Mouse (Mus musculus) hindbrain, embryonic 16.5 days (tissue): ENCODE measurements around the gene Nfix. TPM values are rescaled to one million over a fixed set of nuclear protein-coding genes. Genes with fewer than 3 reads are reported as not detected.

ENCODE experiments used
- ATAC-seq: fragments of 200-750 bp; cut with Nextera tagmentation; 2 replicates; pipeline ENCODE4 v1.8.0; 2017; ENCODE audit warnings: moderate TSS enrichment, moderate library complexity
- H3K27ac ChIP-seq: fragments of 300-500 bp; sonication (generic); 2 replicates; pipeline ENCODE4 v1.5.1; 2014; ENCODE audit warnings: low read depth, mild to moderate bottlenecking, control low read depth, low read length, moderate library complexity
- H3K27me3 ChIP-seq: fragments of 300-500 bp; sonication (generic); replicated peaks from 2 replicates; pipeline ENCODE4 v1.6.1; 2014; ENCODE audit warnings: low read length; ENCODE audit not compliant: control insufficient read depth, insufficient read depth
- H3K36me3 ChIP-seq: fragments of 300-500 bp; sonication (generic); 2 replicates; pipeline ENCODE4 v1.6.1; 2014; ENCODE audit warnings: mild to moderate bottlenecking, low read length, moderate library complexity, mixed read lengths; ENCODE audit not compliant: control insufficient read depth, insufficient read depth
- H3K4me1 ChIP-seq: fragments of 300-500 bp; sonication (generic); 2 replicates; pipeline ENCODE4 v1.6.1; 2014; ENCODE audit warnings: low read depth, low read length; ENCODE audit not compliant: control insufficient read depth, insufficient read depth
- H3K4me2 ChIP-seq: fragments of 300-500 bp; sonication (generic); 2 replicates; pipeline ENCODE4 v1.6.1; 2014; ENCODE audit warnings: mild to moderate bottlenecking, low read length, control low read depth, moderate library complexity
- H3K4me3 ChIP-seq: fragments of 300-500 bp; sonication (generic); 2 replicates; pipeline ENCODE4 v1.5.1; 2014; ENCODE audit warnings: mild to moderate bottlenecking, low read length, control low read depth, moderate library complexity
- H3K9ac ChIP-seq: fragments of 300-500 bp; sonication (generic); 2 replicates; pipeline ENCODE4 v1.6.1; 2014; ENCODE audit warnings: low read depth, mild to moderate bottlenecking, control low read depth, low read length, moderate library complexity
- H3K9me3 ChIP-seq: fragments of 300-500 bp; sonication (generic); 2 replicates; pipeline ENCODE4 v1.6.1; 2014; ENCODE audit warnings: mild to moderate bottlenecking, low read length, moderate library complexity; ENCODE audit not compliant: control insufficient read depth
- WGBS: fragments of 180-500 bp; shearing (Covaris S2); extraction: QIAGEN DNeasy Blood & Tissue Kit; methylation state at CpG from one replicate; pipeline ENCODE4 v1.1.7; 2014; 5-methylcytosine and 5-hydroxymethylcytosine counted together
- polyA plus RNA-seq: library from polyadenylated mRNA; unstranded; fragments of >200 nt; fragmentation: Nextera tagmentation; extraction: Ambion mirVana; gene quantifications from 2 replicates; pipeline ENCODE4 v1.2.1, GENCODE M21; 2015

Nfix gene
- polyA plus RNA-seq, 1 experiment from 2014 or later: 109 TPM

DNA sequence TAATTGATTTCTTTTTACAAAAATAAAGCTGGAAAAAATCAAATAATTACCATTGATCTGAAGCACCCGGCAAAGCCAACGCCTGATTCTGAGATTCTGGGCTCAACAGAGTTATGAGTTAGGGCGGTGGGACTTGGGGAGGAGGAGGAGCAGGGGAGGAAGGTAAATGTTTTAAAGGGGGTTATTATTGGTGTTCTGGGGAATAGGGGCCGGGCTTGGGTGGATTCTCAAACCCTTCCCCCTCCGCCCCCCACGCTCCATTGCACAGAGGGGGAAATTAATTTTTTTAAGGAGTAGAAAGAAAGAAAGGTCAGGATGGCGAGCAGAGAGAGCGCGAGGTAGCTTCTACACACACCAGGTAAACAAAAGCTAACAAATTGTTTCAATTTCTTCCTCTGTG lies 26.8 kb downstream of the Nfix start:
- Histone ChIP-seq H3K9me3 (no peaks in the 10 kb centered on the region), H3K4me2 (peak overlapping the region; percentile 55), H3K4me1 (peaks cover 26% of the 10 kb centered on the region), H3K4me3 (peak overlapping the region; percentile 39), H3K27ac (peak overlapping the region; percentile 91), H3K27me3 (peaks cover 15% of the 10 kb centered on the region; the same call in 1 of the 2 replicates), H3K9ac (peak overlapping the region; percentile 46; the same call in 1 of the 2 replicates), H3K36me3 (no peaks in the 10 kb centered on the region)
- 0 out of 2 replicates have a peak, but pooled peaks have one; percentile 3 for ATAC-seq
- 2% methylated on average over 9 of the region's 9 CpGs for WGBS

DNA sequence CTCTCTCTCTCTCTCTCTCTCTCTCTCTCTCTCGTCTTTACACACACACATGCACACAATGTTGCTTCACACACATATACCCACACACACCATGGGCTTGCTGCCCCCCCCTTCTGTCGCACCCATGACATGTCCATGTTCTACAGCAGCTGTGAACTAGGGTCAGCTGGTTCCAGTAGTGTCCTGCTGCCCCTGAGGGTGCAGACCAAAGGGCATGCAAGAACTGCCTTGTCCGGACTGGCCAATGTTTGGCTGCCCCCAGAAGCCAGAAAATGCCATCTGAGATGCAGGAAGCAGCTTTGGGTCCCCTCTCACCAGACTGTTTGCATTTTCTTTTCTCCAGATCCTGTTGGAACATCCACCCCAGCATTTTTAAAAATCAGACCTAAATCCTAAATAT lies 27.5 kb downstream of the Nfix start:
- WGBS: 2% methylated on average over 3 of the region's 3 CpGs
- peak overlapping the region; percentile 39 for H3K4me3 ChIP-seq
- peaks cover 25% of the 10 kb centered on the region for H3K4me1 ChIP-seq
- H3K9ac ChIP-seq: peak overlapping the region; percentile 33
- H3K27me3 ChIP-seq: peaks cover 13% of the 10 kb centered on the region; the same call in 1 of the 2 replicates
- peak overlapping the region; percentile 69 for H3K27ac ChIP-seq
- ATAC-seq: no peak
- H3K9me3 ChIP-seq: no peaks in the 10 kb centered on the region
- H3K4me2 ChIP-seq: peak overlapping the region; percentile 55
- no peaks in the 10 kb centered on the region for H3K36me3 ChIP-seq

DNA sequence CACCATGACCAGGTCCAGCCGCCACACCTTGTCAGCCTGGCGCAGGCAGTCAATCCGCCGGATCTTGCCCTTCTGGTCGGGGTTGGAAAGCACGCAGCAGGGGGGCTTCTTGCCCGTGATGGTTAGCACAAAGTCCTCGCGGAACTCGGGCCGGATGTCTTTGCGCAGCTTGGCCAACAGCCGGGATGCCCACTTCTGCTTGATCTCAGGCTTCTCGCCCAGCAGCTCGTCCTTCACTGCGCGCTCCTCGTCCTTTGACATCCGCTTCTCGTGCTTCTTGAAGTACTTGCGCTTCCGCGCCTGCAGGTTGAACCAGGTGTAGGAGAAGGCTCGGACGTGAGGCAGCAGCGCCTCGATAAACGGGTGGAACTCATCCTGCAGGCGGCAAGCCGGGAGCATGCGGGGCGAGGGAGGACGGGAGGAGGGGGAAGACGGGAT lies 28.2 kb downstream of the Nfix start:
- Histone ChIP-seq H3K4me3 (peak overlapping the region; percentile 39), H3K9me3 (no peaks in the 10 kb centered on the region), H3K27ac (peak overlapping the region; percentile 65), H3K27me3 (peaks cover 9% of the 10 kb centered on the region; the same call in 1 of the 2 replicates), H3K9ac (peak overlapping the region; percentile 65), H3K4me1 (peaks cover 25% of the 10 kb centered on the region), H3K4me2 (peak overlapping the region; percentile 55), H3K36me3 (no peaks in the 10 kb centered on the region)
- WGBS: 7% methylated on average over 34 of the region's 34 CpGs
- ATAC-seq: no peak

DNA sequence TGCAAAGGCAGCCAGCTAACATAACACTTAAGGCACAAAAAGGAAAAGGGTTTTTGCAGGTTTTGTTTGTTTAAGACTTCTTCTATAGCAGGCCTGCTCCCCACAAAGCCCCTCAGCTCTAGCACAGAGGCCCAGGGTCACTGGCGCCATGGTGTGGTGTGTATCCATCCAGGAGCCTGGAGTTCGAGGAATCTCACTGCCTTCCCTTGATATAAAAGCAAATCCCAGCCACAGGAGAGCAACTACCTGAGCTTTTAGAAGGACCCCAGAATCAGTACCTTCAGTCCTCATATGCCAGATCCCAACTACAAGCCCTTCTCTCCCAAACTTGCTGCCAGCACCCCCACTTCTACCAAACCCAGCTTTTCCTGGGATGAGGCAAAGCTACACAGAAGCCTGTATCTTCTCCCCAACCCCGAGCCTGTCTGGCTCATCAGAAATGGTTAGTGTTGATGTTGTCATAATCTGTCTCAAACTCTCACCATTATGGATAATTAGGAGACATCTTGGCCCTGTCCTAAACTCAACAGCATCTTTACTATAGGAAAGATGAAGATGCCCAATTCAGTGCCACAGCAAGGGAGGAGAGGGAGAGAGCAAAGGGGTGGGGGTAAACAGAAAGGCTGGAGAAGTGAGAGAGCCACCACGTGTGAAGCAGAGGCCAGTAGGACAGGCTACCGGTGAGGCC lies 29.0 kb downstream of the Nfix start:
- no peaks in the 10 kb centered on the region for H3K9me3 ChIP-seq
- 32% methylated on average over 5 of the region's 5 CpGs for WGBS
- no peak for ATAC-seq
- peaks cover 29% of the 10 kb centered on the region for H3K4me1 ChIP-seq
- peak overlapping the region; percentile 55 for H3K4me2 ChIP-seq
- 0 out of 2 replicates have a peak overlapping the region, but pooled peaks have one; percentile 12 for H3K27ac ChIP-seq
- peak overlapping the region; percentile 65 for H3K9ac ChIP-seq
- H3K36me3 ChIP-seq: no peaks in the 10 kb centered on the region
- H3K27me3 ChIP-seq: peaks cover 8% of the 10 kb centered on the region; the same call in 1 of the 2 replicates
- peak overlapping the region; percentile 39 for H3K4me3 ChIP-seq

DNA sequence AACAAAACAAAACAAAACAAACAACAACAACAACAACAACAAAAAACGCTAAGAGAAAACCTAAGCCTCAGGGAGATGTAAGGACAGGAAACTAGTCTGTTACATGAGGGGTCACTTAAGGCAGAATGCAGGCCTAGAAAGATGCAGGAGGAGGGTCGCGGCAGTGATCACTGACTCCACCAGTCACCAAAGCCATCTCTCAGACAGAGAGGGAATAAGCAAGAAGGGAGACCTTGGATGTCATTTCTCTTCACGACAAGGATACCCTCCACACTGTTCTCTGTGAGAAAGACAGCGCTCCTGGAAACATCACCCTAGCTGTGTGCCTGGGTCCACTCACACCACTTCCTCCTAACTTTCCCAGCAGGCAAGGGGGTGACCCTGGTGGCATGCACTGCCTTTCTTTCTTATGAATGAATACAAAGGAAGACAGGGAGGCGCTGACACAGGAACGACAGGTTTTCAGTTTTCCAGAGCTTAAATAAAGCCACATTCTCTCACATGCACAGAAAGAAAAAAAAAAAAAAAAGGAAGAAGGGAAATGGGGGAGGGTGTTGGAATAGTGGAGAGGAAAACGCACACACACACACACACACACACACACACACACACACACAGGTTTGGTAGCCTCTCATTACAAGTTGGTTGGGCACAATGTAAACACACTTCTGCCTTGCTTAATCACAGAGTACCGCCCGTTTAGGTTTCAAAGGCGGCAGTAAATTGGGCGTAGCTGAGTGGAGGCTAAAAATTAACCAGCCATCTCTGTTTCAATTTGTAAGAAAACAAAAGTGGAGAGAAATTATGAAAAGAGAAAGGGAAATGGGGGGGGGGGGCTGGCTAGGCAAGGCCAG lies 29.8 kb downstream of the Nfix start:
- Histone ChIP-seq H3K27me3 (peaks cover 8% of the 10 kb centered on the region; the same call in 1 of the 2 replicates), H3K4me3 (peak overlapping the region; percentile 39), H3K9ac (peak overlapping the region; percentile 65), H3K4me2 (peak overlapping the region; percentile 55), H3K36me3 (no peaks in the 10 kb centered on the region), H3K4me1 (peaks cover 30% of the 10 kb centered on the region), H3K9me3 (no peaks in the 10 kb centered on the region), H3K27ac (no peak overlapping the region)
- ATAC-seq: no peak
- 36% methylated on average over 12 of the region's 12 CpGs for WGBS

DNA sequence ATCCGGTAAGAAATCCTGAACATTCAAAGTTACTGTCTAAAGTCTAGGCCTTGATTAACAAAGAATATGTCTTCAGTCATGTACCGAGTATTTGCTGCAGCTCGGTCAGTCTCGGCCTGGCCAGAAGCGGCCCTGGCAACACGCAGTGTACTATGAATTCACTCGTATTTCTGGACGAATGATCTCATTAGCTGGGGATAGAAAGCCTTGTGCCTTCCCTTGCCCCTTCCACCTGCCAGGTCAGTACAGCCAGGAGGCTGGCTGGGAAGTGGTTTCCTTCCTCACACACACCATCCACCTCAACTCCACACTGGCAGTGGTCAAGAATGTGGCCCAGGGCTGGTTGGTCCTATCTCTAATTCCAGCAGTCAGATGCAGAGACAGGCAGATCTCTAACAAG lies 30.8 kb downstream of the Nfix start:
- Histone ChIP-seq H3K36me3 (no peaks in the 10 kb centered on the region), H3K9me3 (no peaks in the 10 kb centered on the region), H3K4me3 (peak overlapping the region; percentile 39), H3K27ac (no peak overlapping the region), H3K9ac (no peak overlapping the region), H3K27me3 (peaks cover 8% of the 10 kb centered on the region; the same call in 1 of the 2 replicates), H3K4me2 (peak overlapping the region; percentile 55), H3K4me1 (peaks cover 31% of the 10 kb centered on the region)
- ATAC-seq: no peak
- 71% methylated on average over 8 of the region's 8 CpGs for WGBS

DNA sequence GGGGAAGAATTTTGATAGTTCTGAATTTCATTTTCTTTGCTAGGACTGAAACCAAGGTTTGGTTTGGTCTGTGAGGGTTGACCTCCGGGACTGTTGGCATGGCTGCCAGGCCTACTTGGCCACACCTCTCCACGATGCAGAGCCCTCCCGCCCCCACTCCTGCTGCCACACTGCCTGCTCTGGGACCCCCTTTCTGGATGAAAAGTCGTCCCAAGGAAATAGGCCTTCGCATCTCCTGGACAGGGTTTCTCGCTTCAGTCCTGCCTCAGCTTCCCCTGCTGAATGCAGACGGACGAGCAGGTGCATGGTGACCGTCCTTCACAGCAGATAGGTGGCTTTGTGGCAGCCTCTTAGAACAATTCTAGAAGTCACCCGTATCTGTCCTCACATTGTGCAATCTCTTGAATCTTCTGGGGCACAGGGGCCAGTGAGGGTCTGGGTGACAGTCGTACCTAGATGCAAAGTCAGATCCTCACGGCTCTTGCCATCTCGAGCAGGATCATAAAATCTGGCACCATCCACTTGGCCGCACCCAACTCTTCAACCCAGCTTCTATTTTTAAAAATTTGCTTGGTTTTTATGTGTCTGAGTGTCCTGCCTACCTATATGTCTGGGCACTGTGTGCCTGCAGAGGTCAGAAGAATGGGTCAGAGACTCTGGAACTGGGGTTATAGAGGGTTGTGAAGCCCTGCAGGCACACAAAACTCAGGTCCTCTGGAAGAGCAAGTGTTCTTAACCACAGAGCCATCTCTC lies 31.6 kb downstream of the Nfix start:
- 85% methylated on average over 14 of the region's 14 CpGs for WGBS
- no peaks in the 10 kb centered on the region for H3K9me3 ChIP-seq
- no peak overlapping the region for H3K27ac ChIP-seq
- ATAC-seq: no peak
- no peaks in the 10 kb centered on the region for H3K36me3 ChIP-seq
- no peak overlapping the region for H3K9ac ChIP-seq
- H3K4me1 ChIP-seq: peaks cover 31% of the 10 kb centered on the region
- H3K27me3 ChIP-seq: peaks cover 11% of the 10 kb centered on the region
- H3K4me3 ChIP-seq: peak overlapping the region; percentile 39; the same call in 1 of the 2 replicates
- H3K4me2 ChIP-seq: peak overlapping the region; percentile 55

DNA sequence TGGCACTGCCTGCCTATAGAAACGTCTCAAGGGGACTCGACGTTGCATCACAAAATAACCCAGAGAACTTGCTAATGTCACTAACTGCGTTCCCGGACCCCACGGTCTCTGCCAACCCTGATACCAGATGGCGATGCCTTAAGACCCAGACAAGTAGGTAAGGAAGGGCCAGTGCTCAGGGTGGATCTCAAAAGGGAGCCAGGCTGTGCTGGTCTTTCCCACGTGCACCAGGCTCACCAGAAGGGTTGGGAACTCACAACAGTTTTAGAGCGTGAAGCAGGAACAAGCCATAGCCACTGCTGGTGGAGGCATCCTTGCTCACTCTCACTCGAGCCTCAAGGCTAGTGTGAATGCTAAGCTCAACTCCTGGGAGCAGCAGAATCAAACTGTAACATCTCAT lies 32.9 kb downstream of the Nfix start:
- Histone ChIP-seq H3K4me3 (no peak overlapping the region), H3K9me3 (no peaks in the 10 kb centered on the region), H3K4me2 (peak overlapping the region; percentile 5; the same call in 1 of the 2 replicates), H3K4me1 (peaks cover 28% of the 10 kb centered on the region), H3K9ac (no peak overlapping the region), H3K27ac (no peak overlapping the region), H3K27me3 (peaks cover 11% of the 10 kb centered on the region), H3K36me3 (no peaks in the 10 kb centered on the region)
- ATAC-seq: no peak
- 74% methylated on average over 10 of the region's 10 CpGs for WGBS
